Mouse (Mus musculus) retina, embryonic 14.5 days (tissue): ENCODE data around the gene Map2k1.
"Not testable (repeated sequence)": the region's sequence is repeated elsewhere in the genome, so short reads cannot be mapped to it uniquely, and the experiment has no call there.

ENCODE experiments used
- DNase-seq: peaks from one replicate; pipeline ENCODE4 v3.0.0-alpha.2; 2015; ENCODE audit warnings: low spot score

The Map2k1 gene

DNA sequence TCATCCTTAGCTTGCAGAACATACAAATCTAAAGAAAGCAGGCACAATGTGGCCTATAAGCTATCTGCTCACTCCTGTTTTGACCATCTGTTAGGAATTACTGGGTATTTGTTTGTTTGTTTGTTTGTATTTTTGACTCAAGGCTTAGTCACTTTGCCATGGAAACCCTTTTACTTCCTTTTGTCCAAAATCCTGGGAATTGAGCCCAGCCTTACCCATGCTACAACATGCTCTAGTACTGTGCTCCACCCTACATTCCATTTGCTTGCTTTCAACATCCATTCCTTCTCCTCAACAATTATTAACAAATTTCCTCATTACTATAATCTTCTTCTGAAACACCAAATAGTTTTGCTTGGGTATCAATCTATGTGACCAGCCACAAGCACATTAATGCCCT, 50.6 kb downstream of the Map2k1 start:
- no peak for DNase-seq

DNA sequence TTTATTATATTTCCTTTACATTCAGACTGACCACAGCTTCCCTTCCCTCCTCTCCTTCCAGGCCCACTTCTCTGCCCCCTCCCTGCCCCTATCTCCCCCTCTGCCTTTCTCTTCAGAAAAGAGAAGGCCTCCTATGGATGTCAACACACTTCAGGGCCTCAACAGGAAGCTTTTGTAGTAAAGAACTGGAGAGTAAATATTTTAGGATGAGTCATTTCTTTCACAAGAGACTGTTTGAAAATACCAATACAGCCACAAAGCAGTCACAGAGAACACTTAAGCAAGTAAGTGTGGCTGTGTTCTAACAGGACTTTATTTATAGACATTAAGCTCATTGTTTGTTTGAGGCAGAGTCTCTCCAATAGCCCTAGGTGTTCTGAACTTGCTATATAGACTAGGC, 51.1 kb downstream of the Map2k1 start:
- DNase-seq, result no peak

GRCm38 (mm10) chr9:64199897-64200296, 53.5 kb downstream of the Map2k1 start:
- DNase-seq, result no peak

GRCm38 (mm10) chr9:64198763-64199418, 54.5 kb downstream of the Map2k1 start:
- not testable (repeated sequence) for DNase-seq

GRCm38 (mm10) chr9:64198068-64198762, 55.2 kb downstream of the Map2k1 start:
- no peak for DNase-seq

- DNase-seq, result no peak
Measured at GRCm38 (mm10) chr9:64197524-64197923, 55.9 kb downstream of the Map2k1 start.

DNA sequence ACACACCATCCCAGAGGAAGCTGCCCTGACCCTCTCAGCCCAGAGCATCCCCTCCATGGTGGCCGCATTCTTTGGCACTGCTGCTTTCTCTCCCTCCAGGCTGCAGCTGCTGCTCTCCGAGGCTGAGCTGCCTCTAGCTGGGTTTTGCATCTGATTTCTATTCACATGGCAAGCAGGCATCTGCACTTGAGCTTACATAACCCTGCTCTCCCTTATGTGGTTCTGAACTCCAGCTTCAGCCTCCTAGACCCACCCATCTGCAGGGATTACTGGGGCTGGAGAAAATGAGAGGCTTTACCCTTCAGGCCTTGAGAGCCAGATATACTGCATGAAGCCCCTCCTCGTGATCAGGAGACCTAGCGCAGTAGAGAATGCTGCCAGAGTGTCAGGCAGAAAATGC, 57.9 kb downstream of the Map2k1 start:
- DNase-seq, result no peak

GRCm38 (mm10) chr9:64193879-64194278, 59.6 kb downstream of the Map2k1 start:
- DNase-seq, result no peak

DNA sequence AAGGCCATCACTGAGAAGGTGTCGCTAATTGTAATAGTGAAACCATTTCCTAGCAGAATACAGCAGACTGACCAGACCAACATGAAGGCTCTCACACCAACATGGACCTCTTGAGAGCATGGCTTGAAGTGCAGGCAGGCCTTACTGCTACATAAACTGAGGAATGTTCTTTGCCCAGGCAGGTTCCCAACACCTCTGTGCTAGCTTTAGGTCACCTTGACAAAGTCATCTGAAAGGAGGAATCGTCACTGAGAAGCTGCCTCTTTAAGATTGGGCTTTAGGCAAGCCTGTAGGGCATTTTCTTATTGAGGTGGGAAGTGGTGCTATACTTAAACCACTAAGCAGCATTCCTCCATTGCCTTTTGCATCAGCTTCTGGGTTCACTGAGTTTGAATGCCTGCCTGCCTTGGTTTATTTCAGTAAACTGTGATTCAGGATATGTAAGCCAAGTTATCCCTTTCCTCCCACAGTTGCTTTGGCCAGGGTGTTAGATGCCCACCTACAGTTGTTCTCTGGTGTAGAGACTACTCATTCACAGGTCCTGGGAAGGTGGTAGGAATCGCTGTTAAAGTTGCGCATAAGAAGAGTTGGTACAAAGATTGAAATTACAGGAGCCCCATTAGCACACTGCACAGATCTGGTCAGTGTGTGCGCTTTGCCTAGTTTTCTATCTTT, 69.1 kb downstream of the Map2k1 start:
- no peak for DNase-seq

DNA sequence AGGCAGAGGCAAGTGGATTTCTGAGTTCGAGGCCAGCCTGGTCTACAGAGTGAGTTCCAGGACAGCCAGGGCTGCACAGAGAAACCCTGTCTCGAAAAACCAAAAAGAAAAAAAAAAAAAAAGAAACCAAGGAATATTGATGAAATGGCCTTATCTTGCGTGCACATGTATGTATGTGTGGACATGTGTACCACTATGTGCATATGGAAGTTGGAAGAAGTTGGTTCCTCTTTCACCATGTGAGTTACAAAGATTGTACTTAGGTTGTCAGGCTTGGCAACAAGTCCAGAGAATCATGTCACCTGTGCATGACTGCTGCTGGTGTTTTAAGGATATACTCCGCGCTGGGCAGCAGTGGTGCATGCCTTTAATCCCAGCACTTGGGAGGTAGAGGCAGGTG, 70.1 kb downstream of the Map2k1 start:
- not testable (repeated sequence) for DNase-seq

DNA sequence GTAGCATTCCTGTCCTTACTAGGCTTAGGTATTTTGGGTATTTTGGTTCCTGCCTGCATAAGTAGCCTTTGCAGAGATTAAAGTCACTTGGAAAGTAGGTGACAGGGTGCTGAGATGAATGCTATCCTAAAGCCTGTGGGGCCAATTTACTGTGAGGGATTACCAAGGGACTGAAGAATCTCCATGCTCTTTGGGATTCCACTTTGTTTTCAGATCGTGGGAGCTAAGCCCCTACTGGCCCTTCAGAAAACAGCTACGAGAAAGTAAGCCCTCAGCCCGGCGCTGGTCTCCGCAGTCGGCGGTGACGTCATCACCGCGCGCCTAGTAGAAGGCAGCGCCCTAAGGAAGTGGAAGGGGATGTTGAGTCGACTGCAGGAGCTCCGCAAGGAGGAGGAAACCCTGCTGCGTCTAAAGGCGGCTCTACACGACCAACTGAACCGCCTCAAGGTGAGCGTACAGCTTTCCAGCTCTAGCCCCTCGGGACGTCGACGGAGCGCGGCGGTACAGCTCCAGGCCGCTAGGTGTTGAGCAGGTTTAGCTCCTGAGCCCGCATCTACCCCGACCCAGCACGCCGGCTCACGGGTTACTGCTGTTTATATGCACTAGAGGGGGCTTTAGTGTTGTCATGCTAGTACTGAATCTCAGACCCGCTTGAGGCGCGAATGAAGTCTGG, 74.3 kb downstream of the Map2k1 start, which contains the start of gene Snapc5:
TSS of gene Snapc5 (plus strand) at position 301 of the 673 bp plus-strand sequence.
- DNase-seq, result peak; percentile 96

DNA sequence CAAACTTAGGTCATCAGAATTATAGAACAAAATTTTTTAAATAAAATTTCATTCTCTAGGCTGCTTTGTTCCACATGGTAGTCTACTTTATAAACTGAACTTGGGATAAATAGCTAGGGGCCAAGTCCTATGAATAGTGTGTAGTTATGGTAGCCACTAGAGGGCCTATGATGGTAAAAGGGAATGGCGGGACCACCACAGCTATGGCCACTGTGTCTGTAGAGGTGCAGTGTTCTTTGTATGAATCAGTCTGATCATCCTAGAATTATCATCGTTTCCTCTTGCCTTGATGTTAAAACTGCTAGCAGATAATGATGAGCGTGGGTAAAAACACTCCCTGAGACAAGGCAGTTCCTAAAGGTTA, 74.8 kb downstream of the Map2k1 start:
- DNase-seq, result peak; percentile 72

GRCm38 (mm10) chr9:64175378-64175777, 78.1 kb downstream of the Map2k1 start:
- no peak for DNase-seq

DNA sequence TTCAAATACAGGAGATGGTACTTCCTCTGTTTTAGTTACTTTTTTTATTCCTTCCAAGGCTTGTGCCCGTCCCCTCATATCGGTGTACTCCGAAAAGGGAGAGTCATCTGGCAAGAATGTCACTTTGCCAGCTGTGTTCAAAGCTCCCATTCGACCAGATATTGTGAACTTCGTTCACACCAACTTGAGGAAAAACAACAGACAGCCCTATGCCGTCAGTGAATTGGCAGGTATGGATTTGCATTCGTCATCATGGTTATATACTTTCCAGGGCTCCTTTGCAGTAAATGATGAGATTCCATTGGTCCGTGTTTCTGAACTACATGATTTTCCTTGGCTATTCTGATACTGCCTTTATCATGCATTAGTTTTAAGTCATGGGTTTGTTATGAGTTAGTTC, 78.7 kb downstream of the Map2k1 start:
- DNase-seq, result no peak

DNA sequence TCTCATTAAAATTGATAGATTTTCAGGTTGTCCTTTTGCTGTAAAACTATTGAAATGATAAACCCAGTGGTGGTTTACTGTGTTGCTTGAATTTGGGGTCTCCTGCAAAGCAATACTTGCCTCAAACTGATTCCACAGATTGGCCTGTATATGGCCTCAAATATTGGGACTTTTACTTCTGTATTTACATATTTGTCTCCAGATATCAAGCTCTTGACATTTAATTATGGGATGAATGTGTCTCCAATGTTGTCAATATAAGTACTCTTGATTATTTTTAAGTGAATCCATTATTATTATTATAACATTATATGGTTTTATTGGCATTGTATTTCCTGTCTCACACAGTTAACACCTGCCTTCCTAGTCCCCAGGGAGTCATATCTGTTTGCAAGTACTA, 79.1 kb downstream of the Map2k1 start:
- no peak for DNase-seq

DNA sequence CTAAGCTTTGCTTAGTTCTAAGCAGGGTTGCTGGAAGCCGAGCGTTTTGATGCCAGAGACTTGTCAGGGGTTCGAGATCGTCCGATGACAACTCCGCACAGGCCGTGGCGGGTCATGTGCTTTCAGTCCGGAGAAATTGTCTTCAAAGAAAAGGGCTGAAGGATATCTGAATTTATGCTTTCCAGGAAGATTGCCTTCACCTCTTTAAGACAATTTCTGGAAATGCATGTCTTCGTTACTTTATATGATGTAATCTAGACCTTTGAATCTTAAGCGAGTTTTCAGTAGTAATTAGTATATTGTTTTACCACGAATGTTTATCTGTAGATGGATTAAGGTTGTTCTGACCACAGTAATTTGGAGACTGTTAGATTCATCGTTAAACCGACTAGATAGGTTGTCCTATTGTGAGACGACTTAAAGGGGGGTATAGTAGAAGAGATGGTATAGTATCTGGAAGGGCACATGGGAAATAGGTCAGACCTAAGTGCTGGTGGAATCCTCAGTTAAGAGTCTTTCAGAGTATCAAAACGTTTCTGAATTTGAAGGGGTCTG, 79.7 kb downstream of the Map2k1 start:
- no peak for DNase-seq

- peak; percentile 93 for DNase-seq
Measured at GRCm38 (mm10) chr9:64172816-64173665, 80.4 kb downstream of the Map2k1 start, which contains the start of the genes Zwilch and Rpl4. Gene Zwilch, minus strand, starts transcription at chr9:64173104. Gene Rpl4, plus strand, starts transcription at chr9:64173375.

- DNase-seq, result no peak
Measured at GRCm38 (mm10) chr9:64172145-64172815, 81.2 kb downstream of the Map2k1 start.

DNA sequence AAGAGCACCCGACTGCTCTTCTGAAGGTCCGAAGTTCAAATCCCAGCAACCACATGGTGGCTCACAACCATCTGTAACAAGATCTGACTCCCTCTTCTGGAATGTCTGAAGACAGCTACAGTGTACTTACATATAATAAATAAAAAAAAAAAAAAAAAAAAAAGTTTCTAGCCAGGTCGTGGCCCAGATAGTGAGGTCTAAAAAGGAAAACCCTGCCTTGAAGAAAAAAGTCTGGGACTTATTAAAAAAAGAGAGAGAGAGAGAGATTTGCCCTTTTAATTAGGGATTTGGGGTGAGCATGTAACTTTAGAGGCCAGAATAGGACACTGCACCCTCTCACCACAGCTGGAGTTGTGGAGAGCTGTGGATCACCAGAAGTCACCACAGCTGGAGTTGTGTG, 83.5 kb downstream of the Map2k1 start:
- DNase-seq, result not testable (repeated sequence)

DNA sequence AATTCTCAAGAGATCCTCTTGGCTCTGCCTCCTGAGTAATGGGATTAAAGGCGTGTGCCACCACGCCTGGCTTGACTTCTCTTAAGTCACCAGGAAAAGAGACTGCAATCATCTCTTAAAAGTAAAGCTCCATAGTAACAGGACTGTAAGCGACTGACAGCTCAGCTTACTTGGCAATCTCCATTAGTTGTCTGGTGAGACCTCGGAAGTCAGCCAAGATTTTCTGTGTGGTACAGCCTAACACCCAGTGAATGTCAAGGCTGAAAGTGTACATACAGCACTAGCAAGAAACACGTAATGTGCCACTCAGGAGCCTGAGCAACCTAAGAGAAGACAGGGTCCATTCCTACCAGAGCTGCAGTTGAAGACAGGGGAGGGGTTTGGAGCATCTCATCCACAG, 93.0 kb downstream of the Map2k1 start:
- DNase-seq, result no peak

GRCm38 (mm10) chr9:64156641-64157040, 96.8 kb downstream of the Map2k1 start:
- DNase-seq, result no peak
